In genomic region chr4:86942656-86943055, GRCm38 (mm10) we compare ENCODE assay signal across 15 mouse cellular contexts.
"Had no signal": no experiment of that assay in that cellular context is flagged by ENCODE, and none has a peak within 500 bp of the region (broad histone marks: within the 10 kb centered on the region; RNA-seq: fewer than 3 reads in every experiment).

No protein-coding gene starts in this region.

- H3K4me1 ChIP-seq: limb, embryonic 15.5 days; liver, embryonic 12.5 days; midbrain, embryonic 10.5 days; neural tube, embryonic 13.5 days had no signal

- H3K4me3 ChIP-seq: limb, embryonic 15.5 days; liver, embryonic 12.5 days; midbrain, embryonic 10.5 days; neural tube, embryonic 13.5 days had no signal

- H3K36me3 ChIP-seq: limb, embryonic 15.5 days; liver, embryonic 12.5 days; midbrain, embryonic 10.5 days; neural tube, embryonic 13.5 days had no signal

- H3K9ac ChIP-seq: limb, embryonic 15.5 days; liver, embryonic 12.5 days; lung, embryonic 14.5 days; neural tube, embryonic 13.5 days had no signal

- H3K9me3 ChIP-seq: limb, embryonic 15.5 days; liver, embryonic 12.5 days; midbrain, embryonic 10.5 days; neural tube, embryonic 13.5 days had no signal

- H3K4me2 ChIP-seq: limb, embryonic 15.5 days; liver, embryonic 12.5 days; lung, embryonic 14.5 days; neural tube, embryonic 13.5 days had no signal

- H3K27me3 ChIP-seq: limb, embryonic 15.5 days; liver, embryonic 12.5 days; neural tube, embryonic 13.5 days had no signal

- ATAC-seq: intestine, embryonic 16.5 days; liver, embryonic 12.5 days; midbrain, embryonic 16.5 days had no signal

- H3K27ac ChIP-seq: limb, embryonic 15.5 days; liver, embryonic 12.5 days; midbrain, embryonic 10.5 days; neural tube, embryonic 13.5 days had no signal

- DNase-seq: layer of hippocampus, postnatal 36 days; lung, postnatal 10 days; lung, postnatal 4 days; retina, postnatal 1 day; right cerebral cortex, postnatal 4 days; spleen, adult 18-20 months; thymus, adult 18-20 months; thymus, postnatal 14 days had no signal
